Mouse (Mus musculus): ENCODE data around the gene Adamts18. TPM values are rescaled to one million over a fixed set of nuclear protein-coding genes. Genes with fewer than 3 reads are reported as not detected.

The Adamts18 gene
- not detected for polyA plus RNA-seq (2017; shearing (Covaris generic))

- no peak for ATAC-seq
Measured at GRCm38 (mm10) chr8:113848653-113849135, at the start of gene Adamts18. Gene Adamts18 (minus strand): TSS chr8:113848738.

DNA sequence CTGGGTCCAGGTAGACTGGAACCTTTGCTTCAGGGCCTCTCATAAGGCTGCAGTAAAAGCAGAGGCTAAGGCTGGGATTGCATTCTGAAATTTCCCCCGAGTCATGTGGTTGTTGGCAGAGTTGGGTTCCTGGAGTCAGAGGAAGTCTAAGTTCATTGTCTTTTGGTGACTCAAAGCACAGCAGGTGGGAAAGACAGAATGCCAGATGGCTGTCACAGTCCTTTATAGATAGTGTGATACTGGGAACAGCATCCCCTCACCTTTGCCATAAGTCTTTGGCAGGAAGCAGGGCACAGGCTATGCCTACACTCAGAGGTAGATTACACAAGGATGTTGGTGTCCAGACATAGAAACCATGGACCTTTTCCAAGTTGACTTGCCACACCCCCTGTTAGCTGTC, 47.9 kb upstream of the Adamts18 start:
- ATAC-seq: no peak

DNA sequence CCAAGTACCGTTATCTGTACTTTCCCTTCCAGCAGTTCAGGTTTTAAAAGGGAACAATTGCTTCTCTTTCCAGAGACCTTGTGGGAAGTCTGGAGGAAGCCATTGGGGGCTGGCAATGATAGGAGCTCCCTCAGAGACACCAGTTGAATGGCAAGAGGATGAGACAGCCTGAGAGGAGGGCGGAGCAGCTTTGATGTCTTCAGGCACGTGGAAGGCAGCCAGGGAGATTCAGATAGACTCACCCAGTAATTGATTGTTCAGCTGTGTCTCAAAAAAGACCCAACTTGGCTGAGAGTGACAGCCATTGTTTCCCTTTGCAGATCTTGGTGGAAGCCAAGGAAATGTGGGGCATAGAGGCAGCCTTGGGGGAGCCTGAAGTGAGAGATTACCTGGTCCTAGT, 42.8 kb upstream of the Adamts18 start:
- ATAC-seq: no peak

DNA sequence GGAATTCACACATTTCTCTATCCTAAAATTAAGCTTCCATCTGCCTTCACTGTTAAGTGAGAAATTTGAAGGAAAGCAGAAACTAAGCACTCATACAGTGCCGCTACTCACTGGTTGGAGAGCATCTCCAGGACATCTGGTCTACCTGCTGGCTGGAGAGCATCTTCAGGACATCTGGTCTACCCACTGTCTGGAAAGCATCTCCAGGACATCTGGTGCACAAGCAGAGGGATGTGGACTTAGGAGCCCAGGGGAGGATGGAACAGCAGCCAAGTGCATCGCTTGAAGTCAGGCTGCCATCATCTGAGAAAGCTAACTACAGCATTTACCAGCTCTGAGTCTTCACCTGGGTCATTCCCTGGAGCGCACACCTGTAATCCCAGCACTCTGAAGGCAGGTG, 38.0 kb upstream of the Adamts18 start:
- ATAC-seq: no peak

GRCm38 (mm10) chr8:113885101-113885500, 36.6 kb upstream of the Adamts18 start:
- no peak for ATAC-seq

DNA sequence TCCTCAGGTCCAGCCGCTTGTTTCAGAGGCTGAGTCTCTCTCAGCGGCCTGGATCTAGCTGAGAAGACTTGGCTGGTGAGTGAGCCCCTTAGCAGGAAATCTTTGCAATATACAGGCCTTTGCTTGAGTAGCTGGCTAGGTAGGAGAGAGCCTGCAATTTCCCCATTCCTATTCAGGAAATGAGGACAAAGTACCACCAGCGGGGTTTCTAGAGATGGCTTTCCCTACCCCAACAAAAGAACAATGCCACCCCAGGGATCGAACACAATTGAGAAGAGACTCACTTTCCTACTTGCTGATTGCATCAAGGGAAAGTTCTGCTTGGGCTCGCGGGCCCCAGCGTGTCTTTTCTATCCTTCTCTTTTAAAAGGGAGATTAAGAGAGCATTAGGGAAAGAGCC, 35.5 kb upstream of the Adamts18 start:
- ATAC-seq: no peak

GRCm38 (mm10) chr8:113882558-113882957, 34.0 kb upstream of the Adamts18 start:
- ATAC-seq: no peak

GRCm38 (mm10) chr8:113878411-113879006, 30.0 kb upstream of the Adamts18 start:
- no peak for ATAC-seq

DNA sequence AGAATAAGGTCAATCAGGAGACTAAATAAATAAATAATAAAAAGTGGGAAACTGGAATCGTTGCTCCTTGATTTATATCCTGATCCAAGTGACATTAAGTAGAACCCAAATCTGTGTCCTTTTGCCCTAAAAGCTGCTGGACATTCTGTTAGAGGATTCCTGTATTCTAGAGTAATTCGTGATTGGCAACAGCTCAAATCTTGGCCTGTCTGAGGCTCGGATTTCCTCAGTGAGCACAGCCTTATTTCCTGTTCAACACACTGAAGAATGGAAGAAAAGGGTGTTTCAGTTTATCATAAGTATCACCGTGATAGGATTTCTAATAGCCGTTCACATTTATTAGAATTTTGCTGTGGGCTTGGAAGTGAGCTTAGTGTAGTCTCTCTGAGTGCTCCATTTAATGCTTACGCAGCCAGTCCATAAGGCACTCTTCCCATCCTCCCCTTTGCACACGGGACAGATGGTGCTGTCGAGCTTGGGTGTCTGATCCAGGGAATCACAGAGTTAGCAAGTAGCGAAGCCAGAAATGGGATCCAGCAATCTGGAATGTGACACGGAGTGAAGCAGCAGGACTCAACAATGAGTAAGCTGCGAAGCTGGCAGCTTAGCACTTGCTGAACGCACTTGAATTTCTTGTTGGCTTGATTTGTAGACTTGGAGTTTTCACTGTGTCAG, 25.0 kb upstream of the Adamts18 start:
- no peak for ATAC-seq

- ATAC-seq: no peak
Measured at GRCm38 (mm10) chr8:113872436-113872835, 23.9 kb upstream of the Adamts18 start.

- no peak for ATAC-seq
Measured at GRCm38 (mm10) chr8:113866530-113866929, 18.0 kb upstream of the Adamts18 start.

GRCm38 (mm10) chr8:113865326-113866093, 17.0 kb upstream of the Adamts18 start:
- no peak for ATAC-seq

- no peak for ATAC-seq
Measured at GRCm38 (mm10) chr8:113859890-113860683, 11.5 kb upstream of the Adamts18 start.

DNA sequence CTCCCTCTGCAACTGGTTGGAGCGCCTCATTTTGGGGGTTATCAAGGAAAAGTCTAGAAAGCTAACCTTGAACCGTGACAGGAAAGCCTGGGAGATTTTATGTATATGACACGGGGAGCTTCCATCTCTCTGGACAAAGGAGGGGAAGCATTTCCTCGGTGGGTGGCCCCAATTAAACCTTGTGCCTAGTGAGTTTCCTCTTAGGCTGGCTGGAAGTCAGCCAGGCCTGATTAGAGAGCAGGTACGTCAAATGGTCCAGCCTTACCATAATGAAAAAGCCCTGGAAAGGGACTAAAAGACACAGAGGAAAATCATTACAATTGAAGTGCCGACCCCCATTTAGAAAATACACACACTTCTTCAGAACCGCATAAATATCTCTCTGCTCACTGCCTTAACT, 10.3 kb upstream of the Adamts18 start:
- ATAC-seq: no peak

- no peak for ATAC-seq
Measured at GRCm38 (mm10) chr8:113854622-113855293, 6.2 kb upstream of the Adamts18 start.

- ATAC-seq: no peak
Measured at GRCm38 (mm10) chr8:113853714-113854113, 5.2 kb upstream of the Adamts18 start.

DNA sequence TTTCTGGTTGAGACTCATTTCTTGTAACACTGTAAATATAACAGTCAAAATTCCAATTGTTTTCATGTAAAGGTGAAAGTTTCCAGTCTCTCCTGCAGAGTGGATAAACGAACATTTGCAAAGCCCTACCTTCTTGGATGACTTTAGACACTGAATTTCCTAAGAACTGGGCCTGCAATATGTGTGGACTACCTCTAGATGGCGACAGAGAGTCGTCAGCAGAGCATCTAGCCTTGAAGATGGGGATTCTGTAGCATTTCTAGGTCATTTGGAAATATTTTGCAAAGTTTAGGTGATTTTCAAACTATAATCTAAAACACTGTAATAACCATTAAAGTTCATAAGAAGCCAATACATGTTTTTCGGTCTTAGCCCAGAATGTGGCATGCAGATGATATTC, 3.1 kb upstream of the Adamts18 start:
- ATAC-seq: no peak

GRCm38 (mm10) chr8:113848081-113848652, 371 bp downstream of the Adamts18 start:
- no peak for ATAC-seq

DNA sequence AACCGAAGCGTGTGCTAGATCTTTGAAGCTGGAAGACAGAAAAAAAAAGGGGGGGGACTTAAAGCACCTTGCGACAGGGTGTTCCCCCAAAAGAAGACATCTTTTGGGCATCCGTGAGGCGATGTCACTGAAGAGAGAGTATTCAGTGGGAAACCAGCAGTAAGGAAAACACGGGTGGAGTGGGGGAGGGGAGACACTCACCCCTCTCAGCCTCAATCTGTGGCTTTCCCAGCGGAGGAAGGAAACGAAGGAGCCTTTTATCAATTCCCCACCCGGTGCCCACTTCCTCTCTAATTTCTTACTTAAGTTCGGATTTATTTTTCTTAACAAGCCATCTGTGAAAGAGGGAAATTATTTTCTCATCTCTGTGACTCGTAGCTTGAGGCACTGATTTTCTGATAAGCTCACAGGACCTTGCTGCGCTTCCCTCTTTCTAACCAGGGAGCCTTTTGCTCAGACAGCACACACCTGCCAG, 895 bp downstream of the Adamts18 start:
- ATAC-seq: no peak

- ATAC-seq: no peak
Measured at GRCm38 (mm10) chr8:113846669-113847068, 1.9 kb downstream of the Adamts18 start.

DNA sequence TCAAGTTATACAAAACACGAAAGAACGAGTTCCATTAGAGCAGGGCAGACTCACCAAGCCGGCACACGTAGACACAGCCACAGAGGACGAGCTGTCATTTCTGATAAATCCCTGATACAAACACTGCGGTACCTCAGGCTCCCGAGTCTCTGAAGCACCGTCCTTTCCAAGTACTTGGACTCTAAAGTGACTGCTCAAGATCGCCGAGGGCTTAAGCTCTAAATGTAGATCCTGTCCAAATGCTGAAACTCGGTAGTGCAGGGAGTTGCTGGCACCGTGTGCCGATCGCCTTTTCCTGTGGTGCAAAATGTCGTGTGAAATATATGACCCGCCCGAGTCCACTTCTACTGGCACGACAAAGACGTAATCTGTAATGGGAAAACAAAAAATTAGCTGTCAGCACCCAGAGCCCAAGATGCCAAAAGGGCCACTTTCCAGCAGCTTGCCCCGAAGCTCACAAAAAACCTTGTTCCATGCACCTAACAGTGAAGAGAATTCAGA, 3.7 kb downstream of the Adamts18 start:
- ATAC-seq: no peak

DNA sequence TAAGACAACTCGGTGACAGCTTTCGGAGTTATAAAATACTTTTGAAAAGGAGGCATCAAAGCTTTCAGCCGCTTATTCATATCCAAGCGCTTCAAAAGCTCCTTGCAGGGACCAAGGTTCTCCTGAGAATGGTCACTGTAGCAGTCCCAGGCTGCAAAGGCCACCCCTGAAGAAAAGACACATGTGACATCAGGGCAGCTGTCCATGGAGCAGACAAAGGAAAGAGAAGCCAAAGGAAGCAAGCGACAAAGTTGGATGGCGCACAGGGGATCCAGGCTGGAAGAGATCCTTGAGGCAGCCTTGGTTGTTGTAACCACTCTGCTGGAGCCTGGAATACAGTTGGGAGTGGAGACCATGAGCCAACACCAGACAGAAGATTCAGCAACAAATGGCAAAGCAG, 10.3 kb downstream of the Adamts18 start:
- ATAC-seq: no peak
